Mouse (Mus musculus) midbrain, embryonic 13.5 days (tissue): Measurements from ENCODE around the gene Gm4981. TPM values are rescaled to one million over a fixed set of nuclear protein-coding genes. Genes with fewer than 3 reads are reported as not detected.

Source experiments
- ATAC-seq: fragments of 200-750 bp; cut with Nextera tagmentation; 2 replicates; pipeline ENCODE4 v1.8.0; 2017; ENCODE audit warnings: mild to moderate bottlenecking, moderate TSS enrichment, moderate library complexity
- H3K27ac ChIP-seq: fragments of 300-500 bp; sonication (generic); 2 replicates; pipeline ENCODE4 v1.5.1; 2015; ENCODE audit warnings: inconsistent platforms, mild to moderate bottlenecking, moderate library complexity
- H3K27me3 ChIP-seq: fragments of 300-500 bp; sonication (generic); 2 replicates; pipeline ENCODE4 v1.6.1; 2015; ENCODE audit warnings: mild to moderate bottlenecking, inconsistent platforms
- H3K36me3 ChIP-seq: fragments of 300-500 bp; sonication (generic); 2 replicates; pipeline ENCODE4 v1.6.1; 2015; ENCODE audit warnings: mild to moderate bottlenecking, inconsistent platforms
- H3K4me1 ChIP-seq: fragments of 300-500 bp; sonication (generic); replicated peaks from 2 replicates; pipeline ENCODE4 v1.6.1; 2015; ENCODE audit warnings: inconsistent platforms
- H3K4me2 ChIP-seq: fragments of 300-500 bp; sonication (generic); replicated peaks from 2 replicates; pipeline ENCODE4 v1.6.1; 2015; ENCODE audit warnings: moderate library complexity, mild to moderate bottlenecking, inconsistent platforms
- H3K4me3 ChIP-seq: fragments of 300-500 bp; sonication (generic); replicated peaks from 2 replicates; pipeline ENCODE4 v1.5.1; 2015; ENCODE audit warnings: mild to moderate bottlenecking, inconsistent platforms
- H3K9ac ChIP-seq: fragments of 300-500 bp; sonication (generic); replicated peaks from 2 replicates; pipeline ENCODE4 v1.6.1; 2015; ENCODE audit warnings: mild to moderate bottlenecking, inconsistent platforms
- H3K9me3 ChIP-seq: fragments of 300-500 bp; sonication (generic); 2 replicates; pipeline ENCODE4 v1.6.1; 2016; ENCODE audit warnings: mild to moderate bottlenecking, inconsistent platforms
- WGBS: fragments of 180-500 bp; shearing (Covaris S2); methylation state at CpG from one replicate; pipeline ENCODE4 v1.1.7; 2015; 5-methylcytosine and 5-hydroxymethylcytosine counted together
- polyA plus RNA-seq: library from polyadenylated mRNA; unstranded; fragments of >200 nt; fragmentation: Nextera tagmentation; extraction: Ambion mirVana; gene quantifications from 2 replicates; pipeline ENCODE4 v1.2.1, GENCODE M21; 2015

Gene Gm4981
- polyA plus RNA-seq, 1 experiment from 2014 or later = not detected

- no peak overlapping the region for H3K9ac ChIP-seq
- H3K4me1 ChIP-seq = no peaks in the 10 kb centered on the region
- no peaks in the 10 kb centered on the region for H3K27me3 ChIP-seq
- no peaks in the 10 kb centered on the region for H3K36me3 ChIP-seq
- no peak overlapping the region for H3K27ac ChIP-seq
- ATAC-seq = no peak
- no peak overlapping the region for H3K4me2 ChIP-seq
- H3K4me3 ChIP-seq = no peak overlapping the region
- no peaks in the 10 kb centered on the region for H3K9me3 ChIP-seq
- 86% methylated on average over 1 of the region's 1 CpGs for WGBS
Measured at GRCm38 (mm10) chr10:58215353-58215752, 21.1 kb downstream of the Gm4981 start.

- 82% methylated on average over 5 of the region's 5 CpGs for WGBS
- no peak overlapping the region for H3K4me2 ChIP-seq
- no peak for ATAC-seq
- no peaks in the 10 kb centered on the region for H3K27me3 ChIP-seq
- no peaks in the 10 kb centered on the region for H3K9me3 ChIP-seq
- H3K4me3 ChIP-seq = no peak overlapping the region
- H3K4me1 ChIP-seq = no peaks in the 10 kb centered on the region
- no peak overlapping the region for H3K27ac ChIP-seq
- H3K36me3 ChIP-seq = no peaks in the 10 kb centered on the region
- no peak overlapping the region for H3K9ac ChIP-seq
Measured at GRCm38 (mm10) chr10:58214934-58215333, 21.6 kb downstream of the Gm4981 start.

- H3K27ac ChIP-seq = no peak overlapping the region
- H3K9me3 ChIP-seq = no peaks in the 10 kb centered on the region
- no peak overlapping the region for H3K4me2 ChIP-seq
- H3K4me1 ChIP-seq = no peaks in the 10 kb centered on the region
- no peak overlapping the region for H3K9ac ChIP-seq
- no peak for ATAC-seq
- H3K36me3 ChIP-seq = no peaks in the 10 kb centered on the region
- no peak overlapping the region for H3K4me3 ChIP-seq
- H3K27me3 ChIP-seq = no peaks in the 10 kb centered on the region
Measured at GRCm38 (mm10) chr10:58214497-58214896, 22.0 kb downstream of the Gm4981 start.

- Histone ChIP-seq H3K4me1 (no peaks in the 10 kb centered on the region), H3K4me3 (no peak overlapping the region), H3K27me3 (no peaks in the 10 kb centered on the region), H3K36me3 (no peaks in the 10 kb centered on the region), H3K4me2 (no peak overlapping the region), H3K9me3 (no peaks in the 10 kb centered on the region), H3K27ac (no peak overlapping the region), H3K9ac (no peak overlapping the region)
- no peak for ATAC-seq
- WGBS = 79% methylated on average over 7 of the region's 7 CpGs
Measured at GRCm38 (mm10) chr10:58212230-58212629, 24.3 kb downstream of the Gm4981 start.

GRCm38 (mm10) chr10:58211213-58211612 is 25.3 kb downstream of the Gm4981 start:
- no peak for ATAC-seq
- Histone ChIP-seq H3K27ac (no peak overlapping the region), H3K4me2 (no peak overlapping the region), H3K4me3 (no peak overlapping the region), H3K4me1 (no peaks in the 10 kb centered on the region), H3K36me3 (no peaks in the 10 kb centered on the region), H3K9ac (no peak overlapping the region), H3K27me3 (no peaks in the 10 kb centered on the region), H3K9me3 (no peaks in the 10 kb centered on the region; the same call in 1 of the 2 replicates)
- WGBS = 92% methylated on average over 2 of the region's 2 CpGs

- Histone ChIP-seq H3K27me3 (no peaks in the 10 kb centered on the region), H3K36me3 (no peaks in the 10 kb centered on the region), H3K4me1 (no peaks in the 10 kb centered on the region), H3K9me3 (no peaks in the 10 kb centered on the region; the same call in 1 of the 2 replicates), H3K9ac (no peak overlapping the region), H3K4me2 (no peak overlapping the region), H3K4me3 (no peak overlapping the region), H3K27ac (no peak overlapping the region)
- 76% methylated on average over 1 of the region's 1 CpGs for WGBS
- no peak for ATAC-seq
Measured at GRCm38 (mm10) chr10:58210514-58210913, 26.0 kb downstream of the Gm4981 start.

GRCm38 (mm10) chr10:58209710-58210467 is 26.6 kb downstream of the Gm4981 start:
- 74% methylated on average over 2 of the region's 2 CpGs for WGBS

GRCm38 (mm10) chr10:58206639-58207404 is 29.7 kb downstream of the Gm4981 start:
- Histone ChIP-seq H3K4me1 (no peaks in the 10 kb centered on the region), H3K9me3 (no peaks in the 10 kb centered on the region; the same call in 1 of the 2 replicates), H3K36me3 (no peaks in the 10 kb centered on the region), H3K4me3 (no peak overlapping the region), H3K27me3 (no peaks in the 10 kb centered on the region), H3K27ac (no peak overlapping the region), H3K4me2 (no peak overlapping the region), H3K9ac (no peak overlapping the region)
- ATAC-seq = no peak
- 86% methylated on average over 4 of the region's 4 CpGs for WGBS

More at GRCm38 (mm10) chr10:58209710-58210467, 26.6 kb downstream of the Gm4981 start:
- Histone ChIP-seq H3K27ac (no peak overlapping the region), H3K4me1 (no peaks in the 10 kb centered on the region), H3K4me3 (no peak overlapping the region), H3K4me2 (no peak overlapping the region), H3K36me3 (no peaks in the 10 kb centered on the region), H3K9ac (no peak overlapping the region), H3K9me3 (no peaks in the 10 kb centered on the region; the same call in 1 of the 2 replicates), H3K27me3 (no peaks in the 10 kb centered on the region)
- ATAC-seq = no peak; the same call in 1 of the 2 replicates

GRCm38 (mm10) chr10:58205986-58206385 is 30.5 kb downstream of the Gm4981 start:
- Histone ChIP-seq H3K4me2 (no peak overlapping the region), H3K27ac (no peak overlapping the region), H3K27me3 (no peaks in the 10 kb centered on the region), H3K36me3 (no peaks in the 10 kb centered on the region), H3K4me1 (no peaks in the 10 kb centered on the region), H3K9ac (no peak overlapping the region), H3K9me3 (no peaks in the 10 kb centered on the region; the same call in 1 of the 2 replicates), H3K4me3 (no peak overlapping the region)
- ATAC-seq = no peak
- 47% methylated on average over 1 of the region's 1 CpGs for WGBS

Other genes starting within 250 kb of the Gm4981 start
- not detected in 2 replicates for gene AW822073, start 11.8 kb downstream of the Gm4981 start, polyA plus RNA-seq
- gene Duxf3, start 4.0 kb downstream of the Gm4981 start, polyA plus RNA-seq = not detected in 2 replicates
- gene Gcc2, start 18.8 kb upstream of the Gm4981 start, polyA plus RNA-seq = 92.3 and 97.7 TPM in 2 replicates
- 62.1 and 65.6 TPM in 2 replicates for gene Lims1, start 86.8 kb upstream of the Gm4981 start, polyA plus RNA-seq
- gene Ranbp2, start 210.2 kb upstream of the Gm4981 start, polyA plus RNA-seq = 22.0 and 23.2 TPM in 2 replicates